ENCODE assay signal across 21 mouse cellular contexts in the genomic region with DNA sequence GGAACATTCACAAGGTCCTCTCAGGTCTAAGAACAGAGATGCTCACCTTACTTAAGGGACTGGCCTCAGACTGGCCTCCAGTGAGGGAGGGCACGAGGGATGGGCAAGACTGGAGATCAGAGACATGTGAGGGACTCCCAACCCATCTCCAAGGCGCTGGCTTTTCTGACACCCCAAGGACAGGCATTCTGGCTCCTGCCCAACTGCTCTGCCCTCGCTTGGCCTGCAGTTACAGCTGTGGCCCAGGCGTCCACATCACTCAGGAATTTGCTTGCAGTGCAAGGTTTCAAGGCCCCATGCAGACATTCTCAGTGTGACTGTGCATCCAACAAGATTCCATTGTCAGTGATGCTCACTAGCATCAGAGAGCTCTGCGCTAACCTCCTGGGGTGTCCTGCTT. TPM values are rescaled to one million over a fixed set of nuclear protein-coding genes. Genes with fewer than 3 reads are reported as not detected.
A peak's percentile ranks its signal among the peaks of the same experiment; 100 is the strongest.
DNase-seq lines count a peak whose midpoint lies in the region; TF ChIP-seq lines count a peak whose summit lies in the region.
"Had no signal": no experiment of that assay in that cellular context is flagged by ENCODE, and none has a peak within 500 bp of the region (broad histone marks: within the 10 kb centered on the region; RNA-seq: fewer than 3 reads in every experiment).

No protein-coding gene starts in this region.

- H3K27ac ChIP-seq in testis, adult 2 months (ENCODE audit: control insufficient read depth, insufficient read depth, low read depth, low read length): no peak overlapping the region
- H3K27ac ChIP-seq: embryonic facial prominence, embryonic 13.5 days; forebrain, embryonic 13.5 days; hindbrain, embryonic 12.5 days had no signal

- no peak for DNase-seq in testis, postnatal 14 days (ENCODE audit: low spot score)
- DNase-seq in adrenal gland, adult 18-20 months (ENCODE audit: low spot score in 2 of 2): peak; percentile 37 to 43
- DNase-seq in adrenal gland, postnatal 14 days: peak; percentile 87
- DNase-seq in embryo, embryonic 9.5 days (ENCODE audit: extremely low spot score): no peak
- DNase-seq in natural killer cell, adult 2 months (ENCODE audit: low spot score in 2 of 2): no peak
- no peak for DNase-seq in kidney, postnatal 4 days
- DNase-seq: B cell, adult 2 months; cerebellum, adult 11 months; cerebellum, adult 8-10 months; forebrain, postnatal 0 days; heart, adult 18-20 months; heart, postnatal 10 days; heart, postnatal 4 days had no signal

- no peaks in the 10 kb centered on the region for H3K36me3 ChIP-seq in testis, adult 2 months (ENCODE audit: control insufficient read depth, insufficient read depth, low read length)
- H3K36me3 ChIP-seq: embryonic facial prominence, embryonic 13.5 days; G1E; hindbrain, embryonic 12.5 days had no signal

- no peaks in the 10 kb centered on the region; the same call in 1 of the 2 replicates for H3K4me1 ChIP-seq in testis, adult 2 months (ENCODE audit: control insufficient read depth, insufficient read depth, low read length)
- H3K4me1 ChIP-seq: embryonic facial prominence, embryonic 13.5 days; hindbrain, embryonic 12.5 days had no signal

- TF ChIP-seq POLR2A in testis, adult 2 months (IDR thresholded peaks at IDR 0.05; ENCODE audit: control insufficient read depth, low read depth, low read length): no peak

- no peaks in the 10 kb centered on the region for H3K27me3 ChIP-seq in testis, adult 2 months (ENCODE audit: control insufficient read depth, insufficient read depth, low read length)
- H3K27me3 ChIP-seq: embryonic facial prominence, embryonic 13.5 days; forebrain, embryonic 13.5 days had no signal

- TF ChIP-seq CTCF in testis, adult 2 months (IDR thresholded peaks at IDR 0.05; ENCODE audit: control insufficient read depth, insufficient read depth, insufficient replicate concordance, low read depth, low read length): no peak

- H3K4me3 ChIP-seq in testis, adult 2 months (ENCODE audit: control insufficient read depth, low read depth, low read length): peak overlapping the region; percentile 60
- H3K4me3 ChIP-seq: embryonic facial prominence, embryonic 13.5 days; forebrain, embryonic 13.5 days; heart, embryonic 10.5 days; hindbrain, embryonic 12.5 days had no signal

RNA-seq across cellular contexts. Expression of a gene that starts 7.7 kb away (rescaled TPM):
- polyA plus RNA-seq in testis, adult 2 months (2012; rRNA removed): 0.26 and 0.65 TPM in 2 replicates
- total RNA-seq in adrenal gland, adult 18-20 months (2021): 10 to 100 TPM in 1 of 2 experiments, 1 to 10 TPM in 1; 9.1 to 10.7 TPM
- 8.9 and 17.0 TPM in 2 replicates for total RNA-seq in adrenal gland, postnatal 14 days (2021)
- polyA plus RNA-seq: CD4-positive, CD25-positive, alpha-beta regulatory T cell, adult 4 months; G1E; inflammation-experienced regulatory T-cells, adult 6 months had no signal

RNA-seq across cellular contexts. Expression of a gene that starts 48.7 kb away (rescaled TPM):
- 23.9 and 24.0 TPM in 2 replicates for polyA plus RNA-seq in testis, adult 2 months (2012; rRNA removed)
- 10 to 100 TPM; 32.5 to 45.4 TPM for total RNA-seq in adrenal gland, adult 18-20 months (2021)
- 52.9 and 58.8 TPM in 2 replicates for total RNA-seq in adrenal gland, postnatal 14 days (2021)

RNA-seq across cellular contexts. Expression of a gene that starts 49.0 kb away (rescaled TPM):
- 149 and 193 TPM in 2 replicates for polyA plus RNA-seq in testis, adult 2 months (2012; rRNA removed)
- 10 to 100 TPM; 56.0 to 61.3 TPM for total RNA-seq in adrenal gland, adult 18-20 months (2021)
- 58.8 and 61.9 TPM in 2 replicates for total RNA-seq in adrenal gland, postnatal 14 days (2021)

Comparison
In these comparisons a context has a peak if more than half of its experiments do, and no peak if none do; other contexts are left out.
1. DNase-seq: peak in adrenal gland, adult 18-20 months (2 of 2) and adrenal gland, postnatal 14 days (single experiment); none in testis, postnatal 14 days (single experiment), embryo, embryonic 9.5 days (single experiment), natural killer cell, adult 2 months (0 of 2) and kidney, postnatal 4 days (0 of 2).